Mouse (Mus musculus) limb, embryonic 14.5 days (tissue): Measurements from ENCODE around the gene S100a14. TPM values are rescaled to one million over a fixed set of nuclear protein-coding genes. Genes with fewer than 3 reads are reported as not detected.

Source experiments
- ATAC-seq: fragments of 200-750 bp; cut with Nextera tagmentation; 2 replicates; pipeline ENCODE4 v1.8.0; 2017; ENCODE audit warnings: low read depth, moderate number of reproducible peaks, moderate TSS enrichment; ENCODE audit not compliant: low FRiP score
- DNase-seq: peaks from one replicate; pipeline ENCODE4 v3.0.0-alpha.2; 2015; ENCODE audit warnings: low spot score
- H3K27ac ChIP-seq: fragments of 300-500 bp; sonication (generic); replicated peaks from 2 replicates; pipeline ENCODE4 v1.5.1; 2014; ENCODE audit warnings: low read depth, mild to moderate bottlenecking, low read length, moderate library complexity, mixed read lengths
- H3K27me3 ChIP-seq: fragments of 300-500 bp; sonication (generic); 2 replicates; pipeline ENCODE4 v1.6.1; 2014; ENCODE audit warnings: low read length, mixed read lengths; ENCODE audit not compliant: control insufficient read depth, insufficient read depth
- H3K36me3 ChIP-seq: fragments of 300-500 bp; sonication (generic); 2 replicates; pipeline ENCODE4 v1.6.1; 2014; ENCODE audit warnings: mild to moderate bottlenecking, low read length, moderate library complexity, mixed read lengths; ENCODE audit not compliant: control insufficient read depth, insufficient read depth
- H3K4me1 ChIP-seq: fragments of 300-500 bp; sonication (generic); 2 replicates; pipeline ENCODE4 v1.6.1; 2014; ENCODE audit warnings: antibody characterized with exemption, low read length, mixed read lengths; ENCODE audit not compliant: control insufficient read depth, insufficient read depth
- H3K4me2 ChIP-seq: fragments of 300-500 bp; sonication (generic); replicated peaks from 2 replicates; pipeline ENCODE4 v1.6.1; 2014; ENCODE audit warnings: low read depth, mild to moderate bottlenecking, low read length, moderate library complexity; ENCODE audit not compliant: severe bottlenecking
- H3K4me3 ChIP-seq: fragments of 300-500 bp; sonication (generic); replicated peaks from 2 replicates; pipeline ENCODE4 v1.5.1; 2014; ENCODE audit warnings: low read length
- H3K9ac ChIP-seq: fragments of 300-500 bp; sonication (generic); 2 replicates; pipeline ENCODE4 v1.6.1; 2014; ENCODE audit warnings: mild to moderate bottlenecking, low read depth, low read length, moderate library complexity; ENCODE audit not compliant: severe bottlenecking
- H3K9me3 ChIP-seq: fragments of 300-500 bp; sonication (generic); 2 replicates; pipeline ENCODE4 v1.6.1; 2016; ENCODE audit warnings: low read length; ENCODE audit not compliant: control insufficient read depth
- POLR2A ChIP-seq: fragments of 200-500 bp; IDR thresholded peaks from 2 replicates; pipeline ENCODE4 v1.8.0; 2012; ENCODE audit warnings: inconsistent platforms, mild to moderate bottlenecking, moderate library complexity, borderline replicate concordance; ENCODE audit not compliant: insufficient read depth, insufficient read length; ENCODE audit errors: extremely low read depth
- WGBS: fragments of 180-500 bp; shearing (Covaris S2); extraction: QIAGEN DNeasy Blood & Tissue Kit; methylation state at CpG from one replicate; pipeline ENCODE4 v1.1.7; 2014; 5-methylcytosine and 5-hydroxymethylcytosine counted together
- polyA plus RNA-seq, 2 experiments: library from polyadenylated mRNA; depleted of rRNA in 1 of 2; stranded (reverse) in 1 of 2; unstranded in 1 of 2; fragments of >200 nt; fragmentation: Nextera tagmentation in 1 of 2; extraction: Ambion mirVana in 1 of 2; gene quantifications; 2 replicates each; pipeline versions ENCODE4 v1.2.1 to v1.2.3; 2012 to 2014

The S100a14 gene
- polyA plus RNA-seq, 2 experiments: 33.4 to 51.3 TPM

DNA sequence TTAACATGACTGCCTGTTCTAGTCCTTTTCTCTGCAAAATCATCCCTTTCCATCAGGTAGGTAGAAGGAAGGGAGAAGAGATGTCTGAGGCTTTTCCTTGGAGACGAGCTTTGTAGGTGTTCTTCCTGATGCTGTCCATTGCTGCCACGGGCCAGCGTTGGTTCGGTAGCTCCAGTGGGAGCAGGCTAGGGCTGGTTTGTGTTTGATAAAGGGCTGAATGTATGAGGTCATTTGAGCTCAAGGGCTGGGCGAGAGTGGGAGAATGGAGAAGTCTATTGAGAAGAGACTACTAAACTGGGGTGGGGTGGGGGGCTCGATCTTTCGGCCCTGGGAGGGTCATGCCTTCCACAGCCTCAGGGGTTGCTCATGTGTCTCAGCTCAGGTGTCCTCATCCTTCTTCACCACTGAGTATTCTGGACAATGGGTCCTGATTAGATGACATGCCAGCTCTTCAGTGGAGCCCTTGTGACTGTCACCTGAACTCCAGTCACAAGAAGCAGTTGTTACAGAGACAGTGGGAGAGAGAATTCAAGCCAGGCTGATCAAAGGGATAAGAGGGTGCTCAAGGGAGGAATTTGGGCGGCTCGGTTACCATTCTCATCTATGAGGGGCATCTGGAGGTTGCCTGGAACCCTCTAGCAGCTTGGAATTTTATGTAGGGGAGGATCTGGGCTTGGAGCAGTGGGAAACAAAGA is 13.6 kb upstream of the S100a14 start:
- no peak for ATAC-seq
- peak overlapping the region; percentile 84; the same call in 1 of the 2 replicates for H3K4me2 ChIP-seq

DNA sequence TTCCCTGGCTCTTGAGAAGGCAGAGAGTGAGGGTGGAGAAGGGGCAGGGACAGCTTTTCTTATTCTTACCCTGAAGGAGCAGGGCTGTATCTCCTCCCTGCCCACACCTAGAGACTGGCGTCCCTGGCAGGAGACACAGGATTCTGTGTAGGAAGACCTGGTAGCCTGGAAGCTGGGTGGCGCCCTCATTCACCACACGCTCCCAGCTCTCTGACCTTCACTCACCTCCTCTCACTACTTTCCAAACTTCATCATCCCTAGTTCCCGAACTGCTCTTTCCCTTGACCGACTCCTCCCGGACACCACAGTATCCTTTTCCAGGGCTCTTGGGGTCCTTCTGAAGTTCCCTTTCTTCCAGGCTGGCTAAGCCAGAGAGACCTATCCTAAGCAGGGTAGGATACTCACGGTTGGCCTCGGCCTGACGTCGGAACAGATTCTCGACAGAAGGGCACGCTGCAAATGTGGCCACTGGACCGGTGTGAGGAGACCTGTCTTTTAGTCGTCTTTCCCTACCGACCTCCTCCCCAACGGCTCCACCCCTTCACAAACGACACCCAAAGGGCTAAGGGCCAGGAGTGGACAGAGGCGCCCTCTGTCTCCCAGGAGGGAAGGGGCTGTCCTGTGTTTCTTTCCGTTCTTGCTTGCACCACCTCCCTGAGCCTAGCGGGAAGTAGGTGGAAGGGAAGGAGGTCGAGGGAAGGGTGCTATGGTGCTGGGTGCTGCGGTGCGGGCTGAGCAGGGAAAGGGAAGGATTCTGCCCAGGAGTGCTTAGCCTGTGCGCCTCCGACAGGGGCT is 12.7 kb upstream of the S100a14 start, which contains the start of the genes S100a1 and S100a13:
Gene S100a1 (minus strand): TSS at position 597 of the 795 bp plus-strand sequence.
Gene S100a13 (plus strand): TSS at position 640 of the 795 bp plus-strand sequence.
- Histone ChIP-seq H3K4me2 (peak within 1 kb of the TSS; percentile 84), H3K27ac (no peak within 1 kb of the TSS), H3K4me1 (peaks cover 13% of the 10 kb centered on the region), H3K9ac (peak within 1 kb of the TSS; percentile 46), H3K36me3 (no peaks in the 10 kb centered on the region), H3K4me3 (peak within 1 kb of the TSS; percentile 34), H3K27me3 (no peaks in the 10 kb centered on the region), H3K9me3 (no peaks in the 10 kb centered on the region)
- peak; percentile 18; the same call in 1 of the 2 replicates for ATAC-seq
- DNase-seq: peak; percentile 16
- no peak for TF ChIP-seq POLR2A
- WGBS: 4% methylated on average over 24 of the region's 25 CpGs

More for the DNA sequence above, 13.6 kb upstream of the S100a14 start:
- H3K4me3 ChIP-seq: no peak overlapping the region
- H3K9me3 ChIP-seq: no peaks in the 10 kb centered on the region
- H3K9ac ChIP-seq: no peak overlapping the region
- no peak overlapping the region for H3K27ac ChIP-seq
- H3K27me3 ChIP-seq: no peaks in the 10 kb centered on the region
- DNase-seq: no peak
- WGBS: 81% methylated on average over 9 of the region's 9 CpGs
- no peak for TF ChIP-seq POLR2A
- peaks cover 13% of the 10 kb centered on the region for H3K4me1 ChIP-seq
- H3K36me3 ChIP-seq: no peaks in the 10 kb centered on the region

DNA sequence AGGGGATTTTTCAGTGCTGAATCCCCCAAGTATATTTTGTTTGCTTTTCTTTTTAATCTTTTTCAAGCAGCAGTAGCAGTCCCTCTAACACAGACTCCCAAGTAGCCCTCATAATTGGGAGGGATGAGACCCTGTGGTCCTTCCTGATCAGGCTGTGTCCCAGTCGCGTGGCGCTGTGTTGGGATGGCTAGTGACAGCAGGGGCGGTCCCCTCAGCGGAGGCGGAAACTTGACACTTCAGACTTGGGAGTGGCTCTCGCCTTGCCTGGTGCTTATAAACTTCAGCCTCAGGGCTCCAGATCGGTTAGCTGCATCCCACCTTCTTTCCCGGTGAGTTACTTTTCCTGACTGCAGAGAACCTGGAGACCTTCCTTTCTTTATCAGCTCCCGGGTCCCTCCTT is 12.0 kb upstream of the S100a14 start:
- H3K9ac ChIP-seq: peak overlapping the region; percentile 46
- H3K27ac ChIP-seq: no peak overlapping the region
- WGBS: under 1% methylated on average over 10 of the region's 10 CpGs

DNA sequence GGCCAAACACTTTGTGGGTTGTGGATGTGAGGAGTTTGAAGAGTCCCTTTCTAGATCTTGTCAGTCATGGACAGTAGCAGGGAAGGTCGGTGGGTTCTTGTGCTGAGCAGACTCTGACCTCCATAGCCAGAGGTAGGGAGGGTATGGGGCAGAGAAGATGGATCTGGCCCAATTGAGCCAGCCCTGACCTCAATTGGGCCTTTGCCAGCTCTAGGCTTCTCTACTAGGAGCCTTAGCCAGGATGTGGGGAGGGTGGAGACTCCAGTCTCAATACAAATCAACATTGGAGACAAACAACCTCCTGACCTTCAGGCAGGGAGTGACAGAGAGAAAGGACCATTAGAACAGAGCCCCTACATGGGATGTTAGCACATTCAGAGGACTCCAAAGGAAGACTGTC is 11.4 kb upstream of the S100a14 start:
- no peak for TF ChIP-seq POLR2A
- H3K27me3 ChIP-seq: no peaks in the 10 kb centered on the region
- peak overlapping the region; percentile 84 for H3K4me2 ChIP-seq
- no peak for DNase-seq
- peaks cover 13% of the 10 kb centered on the region for H3K4me1 ChIP-seq
- no peaks in the 10 kb centered on the region for H3K9me3 ChIP-seq
- H3K36me3 ChIP-seq: no peaks in the 10 kb centered on the region
- H3K9ac ChIP-seq: peak overlapping the region; percentile 46
- H3K27ac ChIP-seq: no peak overlapping the region
- WGBS: 44% methylated on average over 1 of the region's 1 CpGs
- peak overlapping the region; percentile 34 for H3K4me3 ChIP-seq
- no peak for ATAC-seq

More for the DNA sequence above, 12.0 kb upstream of the S100a14 start:
- Histone ChIP-seq H3K4me1 (peaks cover 13% of the 10 kb centered on the region), H3K4me3 (peak overlapping the region; percentile 34), H3K36me3 (no peaks in the 10 kb centered on the region), H3K4me2 (peak overlapping the region; percentile 84), H3K9me3 (no peaks in the 10 kb centered on the region), H3K27me3 (no peaks in the 10 kb centered on the region)
- ATAC-seq (peak; percentile 81), DNase-seq (peak; percentile 71)
- TF ChIP-seq POLR2A: 0 out of 2 replicates have a peak, but pooled peaks have one; percentile 35

DNA sequence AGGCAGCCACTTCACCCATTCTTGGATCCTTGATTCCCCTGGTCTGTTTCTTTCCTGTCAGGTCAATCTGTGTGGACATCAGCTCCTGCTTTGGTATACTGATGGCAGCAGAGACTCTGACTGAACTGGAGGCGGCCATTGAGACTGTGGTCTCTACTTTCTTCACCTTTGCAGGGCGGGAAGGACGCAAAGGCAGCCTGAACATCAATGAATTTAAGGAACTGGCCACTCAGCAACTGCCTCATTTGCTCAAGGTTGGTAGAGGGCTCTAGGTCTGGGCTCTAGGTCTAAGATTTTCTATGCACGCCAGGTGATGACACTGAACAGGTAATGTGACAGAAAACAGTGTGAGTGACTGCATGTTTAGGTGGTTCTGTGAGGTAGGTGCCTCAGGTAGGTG is 10.9 kb upstream of the S100a14 start:
- Histone ChIP-seq H3K4me1 (peaks cover 13% of the 10 kb centered on the region), H3K9ac (no peak overlapping the region), H3K4me2 (no peak overlapping the region), H3K4me3 (no peak overlapping the region), H3K36me3 (no peaks in the 10 kb centered on the region), H3K9me3 (no peaks in the 10 kb centered on the region), H3K27ac (no peak overlapping the region), H3K27me3 (no peaks in the 10 kb centered on the region)
- no peak for DNase-seq
- no peak for ATAC-seq
- 90% methylated on average over 4 of the region's 4 CpGs for WGBS
- TF ChIP-seq POLR2A: no peak
